ENCODE assay signal across 14 mouse cellular contexts in the genomic region with DNA sequence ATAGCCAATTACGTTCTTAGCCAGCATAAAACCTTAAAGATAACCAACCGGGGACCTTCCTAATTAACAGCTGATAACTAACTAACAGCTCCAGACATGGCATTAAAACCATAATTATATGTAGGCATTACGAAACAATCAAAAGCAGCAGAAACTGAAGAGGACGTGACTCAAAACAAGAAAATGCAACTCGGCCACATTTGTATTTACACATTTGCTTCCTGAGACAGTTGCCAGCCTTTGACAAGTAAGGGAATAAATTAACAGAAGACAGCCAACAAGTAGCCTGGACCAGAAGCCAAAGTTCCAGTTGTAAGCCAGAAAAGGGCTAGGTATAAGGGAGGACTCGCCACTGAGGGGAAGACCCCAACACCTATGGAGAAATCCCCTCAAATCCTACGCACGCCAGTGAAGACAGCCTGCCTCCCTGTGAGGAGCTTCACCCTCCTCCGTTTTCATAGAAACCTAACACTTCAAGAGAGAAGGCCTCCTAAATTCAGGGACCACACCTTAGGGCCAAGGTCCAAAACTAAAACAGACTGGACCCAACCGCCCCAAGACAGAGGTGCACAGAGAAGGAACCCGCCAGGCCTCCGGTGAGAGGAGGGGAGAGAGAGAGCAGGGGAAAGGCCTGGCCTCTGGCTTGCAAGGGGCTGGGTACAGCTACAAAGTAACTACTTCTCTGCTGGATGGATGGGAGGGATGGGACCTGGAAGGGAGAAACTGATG. TPM values are rescaled to one million over a fixed set of nuclear protein-coding genes. Genes with fewer than 3 reads are reported as not detected.
DNase-seq lines count a peak whose midpoint lies in the region; ATAC-seq lines count a peak whose summit lies in the region.
"Had no signal": no experiment of that assay in that cellular context is flagged by ENCODE, and none has a peak within 500 bp of the region (broad histone marks: within the 10 kb centered on the region; RNA-seq: fewer than 3 reads in every experiment).

No protein-coding gene starts in this region.

- no peak for ATAC-seq in kidney, embryonic 14.5 days (ENCODE audit: low FRiP score, low TSS enrichment)
- ATAC-seq in kidney, embryonic 16.5 days (ENCODE audit: low FRiP score, low TSS enrichment), result no peak
- no peak for ATAC-seq in cerebellum, adult (ENCODE audit: insufficient number of reproducible peaks, low FRiP score, low TSS enrichment)
- ATAC-seq: CD4-positive, CD25-positive, alpha-beta regulatory T cell, adult 4 months; inflammation-experienced regulatory T-cells, adult 6 months had no signal

- peaks cover 25% of the 10 kb centered on the region for H3K4me1 ChIP-seq in kidney, embryonic 14.5 days (ENCODE audit: control insufficient read depth, insufficient read depth, low read length)
- peaks cover 46% of the 10 kb centered on the region for H3K4me1 ChIP-seq in kidney, embryonic 16.5 days (ENCODE audit: insufficient read depth, low read length)

- no peaks in the 10 kb centered on the region for H3K36me3 ChIP-seq in kidney, embryonic 14.5 days (ENCODE audit: control insufficient read depth, insufficient read depth, low read length)
- H3K36me3 ChIP-seq in kidney, embryonic 16.5 days (ENCODE audit: insufficient read depth, low read length), result no peaks in the 10 kb centered on the region
- H3K36me3 ChIP-seq: liver, embryonic 13.5 days; midbrain, embryonic 10.5 days had no signal

- H3K4me2 ChIP-seq in kidney, embryonic 14.5 days (replicated peaks; ENCODE audit: low read depth, low read length), result peak overlapping the region; percentile 34
- peak overlapping the region; percentile 39 for H3K4me2 ChIP-seq in kidney, embryonic 16.5 days (replicated peaks; ENCODE audit: low read depth, low read length)
- H3K4me2 ChIP-seq: liver, embryonic 13.5 days had no signal

- H3K27ac ChIP-seq in kidney, embryonic 14.5 days (ENCODE audit: low read depth, low read length), result no peak overlapping the region
- no peak overlapping the region for H3K27ac ChIP-seq in kidney, embryonic 16.5 days (ENCODE audit: low read length)
- H3K27ac ChIP-seq: left cerebral cortex, adult 2 months; liver, embryonic 13.5 days; midbrain, embryonic 10.5 days had no signal

- peak overlapping the region; percentile 37; the same call in 1 of the 2 replicates for H3K9ac ChIP-seq in kidney, embryonic 14.5 days (ENCODE audit: low read depth, low read length)
- H3K9ac ChIP-seq in kidney, embryonic 16.5 days (replicated peaks; ENCODE audit: low read length), result peak overlapping the region; percentile 42; the same call in 1 of the 2 replicates
- H3K9ac ChIP-seq: liver, embryonic 13.5 days had no signal

- H3K9me3 ChIP-seq in kidney, embryonic 14.5 days (ENCODE audit: control insufficient read depth, low read length), result no peaks in the 10 kb centered on the region
- H3K9me3 ChIP-seq in kidney, embryonic 16.5 days (ENCODE audit: low read length), result no peaks in the 10 kb centered on the region; the same call in 1 of the 2 replicates
- H3K9me3 ChIP-seq: liver, embryonic 13.5 days had no signal

- no peak for DNase-seq in kidney, postnatal 10 days
- DNase-seq in 3T3-L1 (ENCODE audit: low read depth, low spot score) (peak; percentile 87), NIH3T3 (ENCODE audit: low read depth) (peak; percentile 81)
- DNase-seq in layer of hippocampus, adult 18-20 months (ENCODE audit: low spot score in 2 of 2), result no peak
- no peak for DNase-seq in gastrocnemius, postnatal 4 days (ENCODE audit: low spot score in 2 of 2)
- DNase-seq: cerebellum, adult 9-11 months; liver, embryonic 13.5 days had no signal

- no peaks in the 10 kb centered on the region for H3K27me3 ChIP-seq in kidney, embryonic 14.5 days (ENCODE audit: control insufficient read depth, insufficient read depth, low read length)
- H3K27me3 ChIP-seq in kidney, embryonic 16.5 days (ENCODE audit: insufficient read depth, low read length), result no peaks in the 10 kb centered on the region
- H3K27me3 ChIP-seq: liver, embryonic 13.5 days had no signal

- 58% methylated on average over 12 of the region's 12 CpGs for WGBS in kidney, embryonic 14.5 days
- 54% methylated on average over 12 of the region's 12 CpGs for WGBS in kidney, embryonic 16.5 days

- H3K4me3 ChIP-seq in kidney, embryonic 14.5 days (ENCODE audit: low read length), result peak overlapping the region; percentile 11; the same call in 1 of the 2 replicates
- H3K4me3 ChIP-seq in kidney, embryonic 16.5 days (ENCODE audit: low read length), result peak overlapping the region; percentile 22
- H3K4me3 ChIP-seq: left cerebral cortex, adult 2 months; liver, embryonic 13.5 days; midbrain, embryonic 10.5 days had no signal

RNA-seq across cellular contexts. Expression of gene Dnmbp, which starts 53.5 kb away (rescaled TPM):
- 21.5 and 24.2 TPM in 2 replicates for polyA plus RNA-seq in kidney, embryonic 14.5 days (2014; fragmentation: Nextera tagmentation; extraction: Ambion mirVana)
- 25.4 and 28.6 TPM in 2 replicates for polyA plus RNA-seq in kidney, embryonic 16.5 days (2015; fragmentation: Nextera tagmentation; extraction: Ambion mirVana)
- 10 to 100 TPM in 1 of 2 experiments, 1 to 10 TPM in 1; 9.8 to 10.3 TPM for total RNA-seq in layer of hippocampus, adult 18-20 months (2021)
- total RNA-seq in gastrocnemius, postnatal 4 days (2021), result 10 to 100 TPM; 18.8 to 20.4 TPM

Comparison
In these comparisons a context has a peak if more than half of its experiments do, and no peak if none do; other contexts are left out.
1. DNase-seq: peak in 3T3-L1 (single experiment) and NIH3T3 (single experiment); none in kidney, postnatal 10 days (single experiment), layer of hippocampus, adult 18-20 months (0 of 2) and gastrocnemius, postnatal 4 days (0 of 2).